Mouse (Mus musculus) liver, embryonic 16.5 days (tissue): ENCODE measurements at regions not wholly inside any gene's neighbourhood (a gene's known extent, or its start where the extent isn't known, plus 50 kb on each side); places are given as distances from the start of the nearest gene placed in this dataset.
A peak's percentile ranks its signal among the peaks of the same experiment; 100 is the strongest.

ENCODE experiments used
- ATAC-seq: fragments of 200-750 bp; cut with Nextera tagmentation; 2 replicates; pipeline ENCODE4 v1.8.0; 2017; ENCODE audit warnings: low read depth, mild to moderate bottlenecking, moderate number of reproducible peaks, moderate library complexity
- H3K27ac ChIP-seq: fragments of 300-500 bp; sonication (generic); 2 replicates; pipeline ENCODE4 v1.5.1; 2014; ENCODE audit warnings: mild to moderate bottlenecking, low read length
- H3K27me3 ChIP-seq: fragments of 300-500 bp; sonication (generic); 2 replicates; pipeline ENCODE4 v1.6.1; 2014; ENCODE audit warnings: low read depth, low read length, mixed read lengths; ENCODE audit not compliant: control insufficient read depth, insufficient read depth
- H3K36me3 ChIP-seq: fragments of 300-500 bp; sonication (generic); 2 replicates; pipeline ENCODE4 v1.6.1; 2014; ENCODE audit warnings: mild to moderate bottlenecking; ENCODE audit not compliant: control insufficient read depth, insufficient read depth
- H3K4me1 ChIP-seq: fragments of 300-500 bp; sonication (generic); 2 replicates; pipeline ENCODE4 v1.6.1; 2014; ENCODE audit warnings: low read depth, low read length, mixed read lengths; ENCODE audit not compliant: control insufficient read depth
- H3K4me2 ChIP-seq: fragments of 300-500 bp; sonication (generic); 2 replicates; pipeline ENCODE4 v1.6.1; 2014; ENCODE audit warnings: low read depth, low read length, mixed read lengths
- H3K4me3 ChIP-seq: fragments of 300-500 bp; sonication (generic); 2 replicates; pipeline ENCODE4 v1.5.1; 2014; ENCODE audit warnings: low read depth, mild to moderate bottlenecking, low read length
- H3K9ac ChIP-seq: fragments of 300-500 bp; sonication (generic); 2 replicates; pipeline ENCODE4 v1.6.1; 2014; ENCODE audit warnings: low read depth, low read length
- H3K9me3 ChIP-seq: fragments of 300-500 bp; sonication (generic); replicated peaks from 2 replicates; pipeline ENCODE4 v1.6.1; 2016; ENCODE audit warnings: low read length; ENCODE audit not compliant: control insufficient read depth
- WGBS: fragments of 180-500 bp; shearing (Covaris S2); extraction: QIAGEN DNeasy Blood & Tissue Kit; methylation state at CpG from one replicate; pipeline ENCODE4 v1.1.7; 2014; ENCODE audit not compliant: insufficient replicate concordance; 5-methylcytosine and 5-hydroxymethylcytosine counted together

DNA sequence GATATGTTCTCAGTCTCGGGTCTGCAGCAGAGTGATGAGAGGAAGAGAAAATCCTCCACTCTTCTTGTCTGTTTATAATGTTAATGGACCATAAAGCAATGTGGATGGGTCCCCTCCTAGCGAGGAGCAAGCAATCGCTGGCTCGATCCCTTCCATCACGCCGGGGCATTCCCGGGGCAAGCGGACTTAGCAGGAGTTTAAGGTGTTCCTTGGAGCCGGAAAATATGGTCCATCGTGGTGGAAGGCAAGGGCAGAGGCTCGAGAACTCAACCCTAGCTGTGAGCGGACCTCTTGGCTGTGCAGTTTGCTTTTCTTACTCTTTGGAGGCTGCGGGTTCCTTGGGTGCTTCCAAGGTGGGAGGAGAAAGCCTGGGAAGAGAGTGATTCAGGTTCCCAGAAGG is 127.1 kb upstream of the Dpyd start:
- no peak for ATAC-seq
- Histone ChIP-seq H3K27ac (no peak overlapping the region), H3K4me3 (no peak overlapping the region), H3K9me3 (no peaks in the 10 kb centered on the region), H3K4me1 (no peaks in the 10 kb centered on the region), H3K36me3 (no peaks in the 10 kb centered on the region), H3K4me2 (no peak overlapping the region), H3K9ac (no peak overlapping the region), H3K27me3 (peaks cover 26% of the 10 kb centered on the region)
- WGBS: 4% methylated on average over 13 of the region's 13 CpGs

DNA sequence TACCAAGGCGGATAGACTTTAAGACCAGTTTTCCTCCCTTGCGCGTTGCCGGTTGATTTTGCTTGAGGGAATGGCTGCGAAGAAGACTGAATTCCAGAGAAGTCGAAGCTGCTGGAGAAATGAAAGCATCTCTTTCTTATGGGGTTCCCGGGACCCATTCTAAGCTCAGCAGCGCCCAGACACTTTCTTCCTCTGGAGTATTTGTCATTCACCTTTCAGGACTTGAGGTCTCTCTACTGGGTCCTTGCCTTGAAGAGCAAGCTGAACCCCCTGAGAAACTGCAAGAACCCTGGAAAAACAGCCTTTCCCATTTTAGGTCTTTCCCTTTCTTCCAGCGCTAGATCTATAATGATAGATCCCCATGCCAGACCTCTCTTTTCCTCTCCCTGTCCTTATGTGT is 126.7 kb upstream of the Dpyd start:
- no peak for ATAC-seq
- Histone ChIP-seq H3K36me3 (no peaks in the 10 kb centered on the region), H3K4me3 (no peak overlapping the region), H3K27ac (no peak overlapping the region), H3K9me3 (no peaks in the 10 kb centered on the region), H3K4me2 (no peak overlapping the region), H3K27me3 (peaks cover 26% of the 10 kb centered on the region), H3K9ac (no peak overlapping the region), H3K4me1 (no peaks in the 10 kb centered on the region)
- WGBS: 15% methylated on average over 9 of the region's 9 CpGs

DNA sequence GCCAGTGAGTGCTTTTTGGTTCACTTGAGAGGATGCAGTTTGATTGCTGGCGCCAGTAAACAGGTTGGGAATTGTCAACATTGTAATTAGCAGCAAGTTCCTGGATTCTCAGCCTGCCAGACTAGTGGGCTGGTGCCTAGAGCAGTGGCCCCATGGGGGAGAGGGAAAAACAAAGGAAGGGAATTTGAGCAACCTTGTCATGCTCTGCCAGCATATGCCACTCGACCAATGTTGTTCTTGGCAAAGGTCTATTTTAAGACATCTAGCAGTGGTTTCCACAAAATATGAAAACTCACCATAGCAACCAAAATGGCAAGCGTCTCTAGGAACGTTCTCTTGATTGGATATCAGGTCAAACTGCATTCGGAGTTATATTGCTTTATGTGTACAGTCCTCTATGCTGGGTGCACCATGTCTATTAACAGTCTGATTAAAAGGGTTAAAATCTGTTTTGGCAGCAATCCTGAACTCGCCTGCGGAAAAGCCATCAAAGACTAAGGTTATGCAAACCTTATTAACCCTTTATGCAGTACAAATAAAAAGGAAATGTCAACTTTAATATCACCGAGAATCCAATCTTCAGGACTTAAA is 118.1 kb upstream of the Dpyd start:
- Histone ChIP-seq H3K9me3 (no peaks in the 10 kb centered on the region), H3K27ac (no peak overlapping the region), H3K4me1 (no peaks in the 10 kb centered on the region), H3K27me3 (no peaks in the 10 kb centered on the region), H3K4me2 (no peak overlapping the region), H3K4me3 (no peak overlapping the region), H3K9ac (no peak overlapping the region), H3K36me3 (no peaks in the 10 kb centered on the region)
- no peak for ATAC-seq
- WGBS: 45% methylated on average over 8 of the region's 8 CpGs

DNA sequence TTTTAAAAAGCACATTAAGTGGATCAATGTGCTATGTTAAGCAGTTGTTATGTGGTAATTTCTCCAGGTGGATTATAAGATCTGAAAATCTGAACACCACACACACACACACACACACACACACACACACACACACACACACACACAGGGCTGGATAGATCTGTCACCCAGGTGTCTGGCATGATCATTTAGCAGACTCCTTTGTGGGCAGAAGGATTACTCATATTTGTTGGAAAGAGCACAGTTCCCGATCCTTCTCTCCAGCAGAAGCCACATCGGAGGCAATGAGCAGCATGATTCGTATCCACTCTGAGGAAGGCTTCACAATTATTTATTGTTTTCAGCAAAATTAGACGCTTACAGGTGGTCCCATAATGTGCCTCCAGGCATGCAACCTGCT is 116.6 kb upstream of the Dpyd start:
- H3K4me2 ChIP-seq: no peak overlapping the region
- ATAC-seq: no peak

DNA sequence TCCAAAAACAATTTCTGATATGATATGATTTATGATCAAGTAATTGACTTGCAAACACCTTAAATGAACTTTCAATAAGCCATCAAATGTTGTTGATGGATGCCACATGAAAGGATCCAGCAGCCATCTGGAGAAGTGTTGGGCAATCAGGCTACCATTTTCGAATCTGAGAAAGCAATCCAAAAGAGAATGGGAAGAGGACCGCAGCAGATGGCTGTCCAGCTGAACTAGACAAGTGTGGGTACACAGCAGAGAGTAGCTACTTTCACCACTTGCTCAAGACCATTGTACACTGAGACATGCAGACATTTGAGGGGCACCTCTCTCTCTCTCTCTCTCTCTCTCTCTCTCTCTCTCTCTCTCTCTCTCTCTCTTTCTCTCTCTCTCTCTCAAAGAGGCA is 102.3 kb upstream of the Dpyd start:
- no peaks in the 10 kb centered on the region for H3K4me1 ChIP-seq
- H3K9ac ChIP-seq: no peak overlapping the region
- WGBS: 58% methylated on average over 2 of the region's 2 CpGs
- ATAC-seq: no peak
- H3K27me3 ChIP-seq: no peaks in the 10 kb centered on the region
- H3K4me3 ChIP-seq: no peak overlapping the region
- H3K27ac ChIP-seq: no peak overlapping the region
- no peaks in the 10 kb centered on the region for H3K36me3 ChIP-seq
- H3K4me2 ChIP-seq: no peak overlapping the region
- no peaks in the 10 kb centered on the region for H3K9me3 ChIP-seq

More for the DNA sequence above, 116.6 kb upstream of the Dpyd start:
- H3K27me3 ChIP-seq: no peaks in the 10 kb centered on the region
- H3K9me3 ChIP-seq: no peaks in the 10 kb centered on the region
- no peak overlapping the region for H3K4me3 ChIP-seq
- H3K36me3 ChIP-seq: no peaks in the 10 kb centered on the region
- no peak overlapping the region for H3K9ac ChIP-seq
- 60% methylated on average over 4 of the region's 4 CpGs for WGBS
- no peak overlapping the region for H3K27ac ChIP-seq
- H3K4me1 ChIP-seq: no peaks in the 10 kb centered on the region

DNA sequence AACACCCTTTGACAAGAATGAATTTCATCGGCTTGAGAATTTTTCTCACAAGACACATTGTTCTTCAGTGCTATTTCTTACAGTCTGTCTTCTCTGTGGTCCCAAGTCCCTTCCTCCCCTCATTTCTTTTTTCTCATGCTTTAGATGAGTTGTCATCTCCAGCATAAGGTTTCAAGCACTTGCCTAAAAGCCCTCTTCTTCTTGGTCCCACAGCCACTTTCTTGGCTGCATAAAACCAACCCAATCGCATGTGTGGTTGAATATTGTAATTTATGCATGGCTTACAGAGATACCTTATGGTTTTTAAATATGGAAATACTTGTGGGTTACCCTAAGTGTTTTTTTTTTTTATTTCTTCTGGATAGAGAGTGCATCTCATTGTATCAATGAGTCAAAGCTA is 96.3 kb upstream of the Dpyd start:
- Histone ChIP-seq H3K27me3 (no peaks in the 10 kb centered on the region), H3K36me3 (no peaks in the 10 kb centered on the region), H3K9me3 (no peaks in the 10 kb centered on the region), H3K9ac (no peak overlapping the region), H3K4me3 (no peak overlapping the region), H3K4me1 (no peaks in the 10 kb centered on the region), H3K4me2 (no peak overlapping the region), H3K27ac (no peak overlapping the region)
- no peak for ATAC-seq
- 60% methylated on average over 2 of the region's 2 CpGs for WGBS

DNA sequence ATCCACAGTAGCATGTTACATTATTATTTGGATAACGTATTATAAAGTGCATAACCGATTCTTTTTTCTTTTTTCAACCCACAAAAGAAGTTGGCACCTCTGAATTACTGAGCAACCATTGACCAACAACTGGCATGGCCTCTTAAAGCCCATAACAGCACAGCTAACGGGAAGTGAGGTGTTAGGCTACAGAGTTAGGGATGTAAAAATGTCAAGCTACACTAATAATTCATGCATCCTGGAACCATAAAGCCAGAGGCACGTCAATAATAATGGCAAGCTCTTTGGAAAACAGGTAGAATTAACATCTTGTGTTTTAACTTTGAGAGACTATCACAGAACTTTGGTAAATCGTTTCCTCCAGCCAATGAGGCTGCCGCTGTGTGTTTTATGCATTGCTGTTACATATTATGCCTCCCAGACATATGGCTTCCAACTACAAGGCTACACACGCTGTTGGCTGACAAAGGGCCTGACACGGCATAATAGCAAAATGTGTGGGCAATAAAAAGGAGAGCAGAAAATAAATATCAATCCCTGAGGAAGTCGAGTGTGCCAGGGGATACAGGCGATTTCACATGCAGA is 89.6 kb upstream of the Dpyd start:
- ATAC-seq: no peak
- Histone ChIP-seq H3K9ac (no peak overlapping the region), H3K4me1 (no peaks in the 10 kb centered on the region), H3K27me3 (no peaks in the 10 kb centered on the region), H3K4me3 (no peak overlapping the region), H3K4me2 (no peak overlapping the region), H3K36me3 (no peaks in the 10 kb centered on the region), H3K9me3 (no peaks in the 10 kb centered on the region), H3K27ac (no peak overlapping the region)
- WGBS: 57% methylated on average over 10 of the region's 10 CpGs

DNA sequence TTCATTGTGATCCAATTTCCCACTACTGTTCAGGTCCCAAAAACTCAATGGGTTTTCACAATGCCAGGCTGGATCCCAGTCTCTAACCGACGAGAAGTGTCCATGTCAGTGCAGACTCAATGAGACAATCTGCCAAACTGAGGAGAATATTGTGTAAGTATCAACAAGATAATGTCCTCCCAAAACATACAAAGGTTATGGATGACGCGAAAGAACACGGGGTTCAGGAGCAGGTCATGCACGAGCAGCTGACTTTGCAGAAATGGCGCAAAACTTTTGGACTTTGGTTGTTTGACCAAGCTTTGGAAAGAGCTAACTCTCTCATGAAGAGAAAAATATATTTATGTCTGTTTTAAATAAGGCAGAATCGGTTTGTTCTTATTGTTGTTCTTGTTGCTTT is 83.9 kb upstream of the Dpyd start:
- no peak overlapping the region for H3K4me2 ChIP-seq
- peak; percentile 51; the same call in 1 of the 2 replicates for ATAC-seq
- no peaks in the 10 kb centered on the region for H3K4me1 ChIP-seq
- no peak overlapping the region for H3K4me3 ChIP-seq
- no peak overlapping the region for H3K9ac ChIP-seq
- no peaks in the 10 kb centered on the region for H3K36me3 ChIP-seq
- WGBS: 61% methylated on average over 8 of the region's 8 CpGs
- H3K27ac ChIP-seq: no peak overlapping the region
- H3K27me3 ChIP-seq: no peaks in the 10 kb centered on the region
- H3K9me3 ChIP-seq: no peaks in the 10 kb centered on the region

DNA sequence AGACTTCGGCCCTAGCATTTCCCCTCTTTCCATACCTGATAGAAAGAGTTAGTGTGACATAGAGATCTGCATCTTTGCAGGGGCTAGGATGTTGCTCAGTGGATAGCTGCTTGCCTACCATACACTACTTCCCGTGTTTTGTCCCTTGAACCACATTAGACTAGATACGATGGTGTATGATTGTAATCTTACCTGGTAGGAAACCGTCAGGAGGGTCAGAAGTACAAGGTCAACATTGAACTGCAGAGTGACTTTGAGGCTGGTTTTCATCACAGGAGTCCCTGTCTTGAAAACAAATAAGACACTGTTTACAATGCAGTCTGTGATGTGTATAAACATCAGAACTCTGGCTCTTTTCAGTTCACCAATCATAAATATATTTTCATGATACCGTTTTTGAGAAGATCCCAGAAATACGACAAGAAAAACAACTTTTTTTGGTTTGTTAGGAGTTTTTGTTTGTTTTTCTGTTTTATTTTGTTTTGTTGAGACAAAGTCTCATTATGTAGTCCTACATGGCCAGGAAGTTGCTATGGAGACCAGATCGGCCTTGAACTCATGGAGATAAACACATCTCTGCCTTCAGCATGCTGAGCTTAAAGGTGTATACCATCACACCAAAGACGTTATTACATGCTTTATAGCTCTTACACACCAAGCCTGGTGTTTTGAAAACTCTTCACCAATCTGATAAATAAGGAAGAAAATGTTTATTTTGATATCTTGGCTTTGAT is 81.2 kb upstream of the Dpyd start:
- Histone ChIP-seq H3K4me2 (no peak overlapping the region), H3K9me3 (no peaks in the 10 kb centered on the region), H3K36me3 (no peaks in the 10 kb centered on the region), H3K9ac (no peak overlapping the region), H3K4me1 (no peaks in the 10 kb centered on the region), H3K27ac (no peak overlapping the region), H3K4me3 (no peak overlapping the region), H3K27me3 (no peaks in the 10 kb centered on the region)
- no peak for ATAC-seq
- WGBS: 57% methylated on average over 8 of the region's 8 CpGs
